Mouse (Mus musculus) T-cell, adult 2 months (primary cell): ENCODE results near the gene Plgrkt.
"Not testable (repeated sequence)": the region's sequence is repeated elsewhere in the genome, so short reads cannot be mapped to it uniquely, and the experiment has no call there.

Experiments
- DNase-seq: peaks from one replicate; pipeline ENCODE4 v3.0.0; 2022; ENCODE audit warnings: low spot score

Gene Plgrkt

DNA sequence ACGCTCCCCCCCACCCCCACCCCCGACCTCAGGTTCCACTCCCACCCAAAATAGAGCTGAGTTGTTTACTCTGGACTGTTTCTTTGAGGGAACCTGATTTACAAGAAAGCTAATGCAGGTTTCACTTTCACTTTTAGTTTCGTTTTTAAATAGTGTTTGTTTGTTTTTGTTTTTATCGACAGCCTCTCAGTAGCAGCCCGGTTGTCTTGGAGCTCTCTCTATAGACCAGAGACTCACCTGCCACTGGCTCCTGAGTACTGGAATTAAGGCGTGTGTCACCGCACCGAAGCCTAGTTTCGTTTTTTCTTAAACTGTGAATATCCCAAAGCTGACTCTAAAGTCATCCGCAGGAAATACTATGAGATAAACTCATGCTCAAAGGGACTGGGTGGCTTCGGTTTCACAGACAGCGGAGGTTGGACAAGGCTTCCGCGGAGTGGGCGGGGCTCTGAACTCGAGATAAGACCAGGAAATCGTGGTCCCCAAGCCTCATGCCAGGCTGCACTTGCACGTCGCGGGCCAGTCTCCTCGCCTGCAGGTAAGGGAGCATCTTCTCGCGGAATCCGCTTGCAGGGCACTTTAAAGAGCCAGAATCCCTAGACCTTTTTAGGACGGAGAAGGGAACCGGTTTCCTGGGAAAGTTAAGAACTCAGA, at the start of gene Plgrkt, which contains the start of gene Cd274:
Plgrkt (minus strand) TSS at position 422 of the 654 bp plus-strand sequence.
Cd274 (plus strand) TSS at position 487 of the 654 bp plus-strand sequence.
- DNase-seq, result peak; percentile 94

DNA sequence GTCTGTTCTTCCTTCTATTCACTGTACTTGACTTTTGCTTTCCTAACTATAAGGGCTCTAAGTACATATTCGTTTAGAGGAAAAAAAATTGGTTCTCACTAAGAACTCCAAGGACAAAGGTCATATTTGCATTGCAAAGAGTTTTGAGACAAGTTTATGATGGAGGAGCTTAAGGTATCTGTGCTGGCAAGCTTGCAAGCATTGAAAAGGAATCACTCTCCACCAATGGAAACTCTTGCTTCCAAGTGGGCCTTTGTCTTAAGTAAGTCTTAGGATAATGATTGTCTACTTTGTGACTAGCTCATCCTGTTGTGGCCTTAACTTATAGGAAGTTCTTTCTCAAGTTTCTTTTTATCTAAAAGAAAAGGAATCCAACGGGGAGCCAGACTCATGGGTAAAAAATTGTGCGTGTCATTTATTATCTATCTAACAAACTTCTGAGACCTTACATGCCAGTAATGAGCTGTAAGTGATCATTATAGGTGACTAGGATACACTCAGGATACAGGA, 49.3 kb upstream of the Plgrkt start:
- no peak for DNase-seq

DNA sequence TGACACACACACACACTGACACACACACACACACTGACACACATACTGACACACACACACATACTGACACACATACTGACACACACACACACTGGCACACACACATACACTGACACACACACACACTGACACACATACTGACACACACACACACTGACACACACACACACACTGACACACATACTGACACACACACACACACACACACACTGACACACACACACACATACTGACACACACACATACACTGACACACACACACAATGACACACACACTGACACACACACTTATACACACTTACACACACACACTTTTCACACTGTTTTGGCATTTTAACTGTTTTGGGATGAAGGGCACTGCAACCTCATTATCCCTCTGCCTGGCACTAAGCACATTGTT, 47.7 kb upstream of the Plgrkt start:
- not testable (repeated sequence) for DNase-seq

DNA sequence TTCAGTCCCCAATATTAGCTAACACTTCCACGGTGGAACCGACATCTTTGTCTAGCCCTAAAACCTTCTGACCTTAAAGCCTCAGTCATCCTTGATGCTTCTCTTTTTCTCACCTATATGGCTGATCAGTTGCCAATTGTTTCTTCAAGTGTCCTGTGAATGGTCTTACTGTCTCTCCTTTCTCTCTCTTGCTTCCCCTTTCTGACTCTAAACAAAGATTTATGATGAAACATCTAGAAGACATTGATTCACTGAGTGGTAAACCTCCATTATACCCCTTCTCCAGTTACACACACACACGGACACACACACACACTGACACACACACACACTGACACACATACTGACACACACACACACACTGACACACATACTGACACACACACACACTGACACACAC, 47.3 kb upstream of the Plgrkt start:
- no peak for DNase-seq

DNA sequence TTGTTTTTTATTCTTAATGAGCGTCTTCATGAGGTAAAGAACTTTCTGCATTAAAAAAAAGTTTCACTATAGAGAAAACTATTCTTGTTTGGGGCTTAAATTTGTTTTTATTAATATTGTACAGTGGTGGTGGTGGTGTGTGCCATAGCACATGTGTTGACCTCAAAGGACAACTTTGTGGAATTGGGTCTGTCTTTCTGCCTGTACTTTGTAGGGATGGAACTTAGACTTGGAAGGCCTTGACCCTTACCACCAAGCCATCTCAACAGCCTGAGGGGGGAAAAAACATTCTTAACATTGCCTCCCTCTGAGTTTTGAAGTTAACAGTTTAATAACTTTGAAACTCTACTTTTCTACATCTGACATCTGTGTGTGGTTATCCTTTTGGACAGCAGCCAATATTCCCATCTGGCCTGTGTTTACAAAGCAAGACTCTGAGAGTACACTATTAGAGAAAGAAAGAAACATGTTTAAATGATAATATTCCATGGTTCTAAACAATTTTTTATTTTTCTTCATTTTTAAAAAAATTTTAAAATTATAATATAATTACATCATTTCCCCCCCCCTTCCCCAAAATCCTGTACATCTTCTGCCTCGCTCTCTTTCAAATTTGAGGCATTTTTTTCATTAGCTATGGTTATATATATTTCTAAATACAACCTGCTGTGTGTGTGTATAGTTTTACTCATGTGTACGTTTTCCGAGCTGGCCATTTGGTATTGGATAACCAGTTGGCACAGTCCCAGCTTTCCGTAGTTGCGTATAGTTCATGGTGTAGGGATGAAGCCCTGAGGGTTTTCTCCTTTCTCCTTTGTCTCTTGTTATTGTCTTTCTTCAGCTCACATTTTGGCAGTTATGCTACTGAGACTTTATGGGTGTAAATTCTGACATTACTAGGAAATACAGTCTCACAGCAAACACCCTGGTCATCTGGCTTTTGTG, 45.6 kb upstream of the Plgrkt start:
- DNase-seq, result no peak

DNA sequence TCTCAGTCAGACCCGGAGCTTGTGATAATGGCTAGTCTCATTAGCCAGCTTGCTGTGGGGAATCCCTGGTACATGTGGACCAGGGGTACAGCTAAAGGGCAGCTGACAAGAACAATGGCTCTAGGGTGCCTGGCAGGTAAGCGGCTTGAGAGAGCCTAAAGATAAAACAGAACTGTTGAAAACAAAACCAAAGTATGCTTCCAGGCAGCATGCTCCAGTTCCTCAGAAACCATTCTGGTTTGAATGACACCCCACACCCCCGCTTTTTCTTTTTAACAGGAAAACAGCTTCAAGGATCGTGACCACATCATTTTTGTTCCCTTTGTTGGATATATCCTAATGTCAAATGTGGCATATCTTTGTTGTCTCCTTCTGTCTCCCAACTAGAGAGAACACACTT, 43.4 kb upstream of the Plgrkt start, which contains the start of gene Pdcd1lg2:
Pdcd1lg2 (plus strand) TSS at position 301 of the 400 bp plus-strand sequence.
- DNase-seq, result no peak

DNA sequence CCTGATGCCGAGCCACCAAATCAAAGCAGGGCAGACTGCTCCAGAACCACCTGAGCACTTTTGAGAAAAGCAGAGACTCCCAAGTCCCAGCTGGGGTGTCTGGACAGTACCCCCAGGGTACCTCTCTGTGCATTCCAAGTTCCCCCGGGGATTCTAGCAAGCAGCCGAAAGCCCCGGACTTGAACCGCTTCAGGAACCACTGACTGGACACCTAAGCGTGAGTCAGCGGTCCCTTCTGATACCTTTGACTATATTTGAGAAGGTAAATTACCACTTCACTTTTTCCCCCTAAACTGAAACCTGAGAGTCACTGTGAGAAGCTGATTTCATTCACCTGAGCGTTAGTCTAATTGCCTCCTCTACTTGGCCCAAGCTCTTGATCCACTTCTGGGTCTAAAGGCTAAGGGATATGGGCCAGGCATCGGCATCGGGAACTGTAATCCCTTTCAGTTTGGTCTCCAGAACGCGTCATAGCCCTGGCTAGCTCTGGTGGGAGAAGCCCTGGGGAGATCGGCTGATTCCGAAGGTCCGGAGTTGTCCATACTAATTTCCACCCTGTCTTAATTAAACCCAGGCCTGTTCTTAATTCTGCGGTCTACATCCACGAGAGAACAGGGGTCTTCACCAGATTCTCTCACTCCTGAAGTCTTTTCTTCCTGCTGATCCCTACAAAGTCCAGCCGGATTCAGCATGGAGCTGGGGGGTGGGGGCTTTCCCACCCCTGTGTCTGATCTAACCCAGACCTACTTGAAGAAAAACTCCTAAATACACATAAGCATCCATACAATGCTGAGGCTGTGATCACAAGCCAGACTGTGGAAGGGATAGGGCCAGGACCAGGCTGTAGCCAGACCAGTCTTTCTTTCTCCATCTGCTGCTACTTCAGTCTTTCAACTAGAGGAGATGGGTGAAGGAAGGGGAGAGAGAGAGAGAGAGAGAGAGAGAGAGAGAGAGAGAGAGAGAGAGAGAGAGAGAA, 39.1 kb upstream of the Plgrkt start:
- DNase-seq, result no peak

DNA sequence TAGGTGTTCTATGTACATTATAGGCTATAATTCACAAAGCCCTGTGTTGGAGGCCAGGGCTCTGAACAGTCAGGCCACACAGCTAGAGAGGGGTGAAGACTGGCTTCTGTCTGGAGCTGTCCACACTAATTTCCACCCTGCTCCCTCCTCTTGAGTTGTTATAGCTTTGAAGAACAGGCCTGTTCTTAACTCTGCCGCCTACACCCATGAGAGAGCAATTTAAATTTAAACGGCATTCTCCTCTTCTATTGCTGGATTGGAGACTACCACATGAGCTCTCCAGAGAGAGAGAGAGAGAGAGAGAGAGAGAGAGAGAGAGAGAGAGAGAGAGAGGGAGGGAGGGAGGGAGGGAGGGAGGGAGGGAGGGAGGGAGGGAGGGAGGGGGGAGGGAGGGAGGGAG, 38.2 kb upstream of the Plgrkt start:
- DNase-seq, result no peak

DNA sequence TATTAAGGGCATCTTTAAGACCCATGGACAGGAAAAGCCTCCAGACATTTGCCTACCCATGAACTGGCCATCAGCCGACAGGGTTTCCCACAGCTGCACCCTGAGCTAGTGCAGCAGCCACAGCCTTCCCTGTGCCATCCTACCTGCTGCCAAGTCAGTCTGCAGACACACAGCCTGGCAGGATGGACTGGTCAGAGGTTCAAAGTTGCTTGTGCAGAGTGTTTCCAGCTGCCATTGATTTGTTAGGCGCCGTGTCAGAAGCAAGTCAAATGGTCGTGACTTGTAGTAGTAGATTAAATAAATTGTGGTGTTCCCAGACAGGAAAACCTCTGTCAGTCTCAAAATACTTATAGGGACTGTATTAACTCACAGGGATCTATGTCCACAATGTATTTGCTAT, 36.1 kb upstream of the Plgrkt start:
- DNase-seq, result no peak

DNA sequence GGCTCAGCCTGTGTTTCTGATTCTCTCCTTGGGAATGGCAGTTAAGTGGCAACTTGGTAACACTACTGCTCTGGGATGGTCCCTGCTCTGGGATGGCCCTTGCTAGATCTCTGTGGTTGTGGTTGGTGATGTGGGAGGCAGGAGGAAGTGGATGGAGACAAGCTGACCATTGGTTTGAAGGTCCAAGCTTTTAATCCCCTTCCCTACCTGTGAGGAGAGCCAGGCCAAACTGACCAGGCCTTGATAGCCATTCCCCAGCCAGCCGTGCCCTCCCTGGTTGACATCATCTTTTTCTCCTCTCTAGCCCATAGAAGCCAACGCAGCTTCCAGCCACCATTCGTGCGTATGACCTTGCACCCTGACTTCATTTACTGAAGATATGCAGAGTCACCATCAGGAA, 35.4 kb upstream of the Plgrkt start:
- no peak for DNase-seq

DNA sequence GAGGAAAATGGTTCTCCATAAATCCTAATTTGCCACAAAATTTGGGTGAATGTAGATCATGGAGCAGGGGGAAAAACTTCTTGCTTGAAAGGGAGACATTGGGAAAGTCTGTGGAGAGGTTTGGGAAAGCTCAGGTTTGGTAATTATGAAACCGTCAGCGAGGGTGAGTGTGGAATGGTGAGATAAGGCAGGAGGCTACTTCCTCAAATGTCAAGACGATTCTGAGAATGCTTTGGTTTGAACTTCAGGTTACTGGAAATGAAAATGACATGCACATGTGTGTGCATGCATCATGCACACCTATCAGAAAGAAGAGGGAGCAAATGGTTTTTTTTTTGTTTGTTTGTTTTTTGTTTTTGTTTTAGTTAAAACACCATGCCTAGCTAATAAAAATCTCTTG, 33.3 kb upstream of the Plgrkt start:
- no peak for DNase-seq

DNA sequence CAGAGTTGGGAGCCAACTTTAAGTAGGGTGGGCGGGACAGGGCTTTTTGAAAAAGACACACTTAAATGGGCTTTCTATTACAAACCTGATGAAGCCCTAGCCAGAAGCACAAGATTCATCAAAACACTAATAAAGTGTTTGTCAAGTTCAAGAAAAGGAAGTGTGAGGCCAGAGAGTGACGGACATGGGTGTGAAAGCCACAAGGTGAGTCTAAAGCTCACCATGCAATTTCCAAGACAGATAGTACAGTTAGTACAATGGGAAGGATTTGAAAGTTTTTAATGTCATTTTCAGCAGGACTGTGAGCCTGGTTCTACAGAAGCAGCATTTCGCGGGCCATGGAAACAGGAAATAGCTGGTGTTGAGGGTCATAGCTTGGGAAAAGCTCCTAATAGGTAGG, 32.6 kb upstream of the Plgrkt start:
- no peak for DNase-seq

DNA sequence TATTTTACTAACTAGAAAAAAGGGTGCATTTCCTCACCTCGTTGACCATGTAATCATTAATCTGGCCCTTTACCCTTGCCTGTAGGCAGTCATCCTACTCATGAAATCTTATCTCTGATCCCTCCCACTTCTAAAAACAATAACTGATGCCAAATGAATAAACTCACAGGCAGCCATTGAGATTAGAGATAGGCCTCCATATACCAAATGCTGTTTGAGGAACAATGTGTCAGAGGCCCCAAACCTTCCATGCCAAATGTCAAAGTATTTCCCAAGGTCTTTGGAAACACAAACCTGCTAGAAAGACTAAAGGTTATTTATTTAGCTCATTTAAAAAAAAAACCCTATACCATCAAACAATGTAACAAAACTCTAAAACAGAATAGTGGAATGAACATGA, 29.2 kb upstream of the Plgrkt start:
- no peak for DNase-seq

DNA sequence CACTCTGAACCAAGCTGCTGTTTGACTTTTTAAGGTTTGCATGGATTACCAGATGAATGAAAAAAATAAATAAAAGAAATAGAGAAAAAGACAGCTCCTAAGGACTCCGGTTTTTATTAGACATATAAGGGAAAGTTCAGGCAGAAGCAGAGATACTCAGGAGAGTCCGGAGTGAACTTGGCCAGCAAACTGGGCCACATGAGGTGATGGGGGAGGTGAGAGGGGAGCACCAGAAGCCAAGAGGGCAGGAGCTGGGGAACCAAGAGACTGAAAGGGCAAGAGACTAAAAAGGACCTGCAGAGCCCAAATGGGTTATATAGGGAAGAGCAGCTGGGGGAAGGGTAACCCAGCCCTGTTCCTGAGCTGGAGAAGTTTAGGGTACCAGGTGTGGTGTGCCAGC, 27.5 kb upstream of the Plgrkt start:
- DNase-seq, result no peak

DNA sequence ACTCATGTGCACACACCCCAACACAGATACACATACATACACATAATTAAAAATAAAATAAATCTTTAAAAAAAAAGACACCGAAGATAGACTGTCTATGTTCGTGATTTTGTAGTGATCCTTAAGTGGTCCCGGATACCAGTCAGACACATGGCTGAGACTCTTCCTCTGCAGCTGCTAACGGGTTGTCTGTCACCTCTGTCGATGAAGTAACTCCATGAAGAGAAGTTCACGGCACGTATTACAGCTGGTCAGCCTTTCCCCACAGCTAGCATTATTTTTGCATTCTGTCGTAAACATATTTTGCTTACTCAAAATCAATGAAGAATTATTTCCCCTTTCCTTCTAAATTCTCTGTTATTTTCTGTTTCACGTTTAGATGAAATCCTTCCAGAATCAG, 26.1 kb upstream of the Plgrkt start:
- DNase-seq, result no peak

DNA sequence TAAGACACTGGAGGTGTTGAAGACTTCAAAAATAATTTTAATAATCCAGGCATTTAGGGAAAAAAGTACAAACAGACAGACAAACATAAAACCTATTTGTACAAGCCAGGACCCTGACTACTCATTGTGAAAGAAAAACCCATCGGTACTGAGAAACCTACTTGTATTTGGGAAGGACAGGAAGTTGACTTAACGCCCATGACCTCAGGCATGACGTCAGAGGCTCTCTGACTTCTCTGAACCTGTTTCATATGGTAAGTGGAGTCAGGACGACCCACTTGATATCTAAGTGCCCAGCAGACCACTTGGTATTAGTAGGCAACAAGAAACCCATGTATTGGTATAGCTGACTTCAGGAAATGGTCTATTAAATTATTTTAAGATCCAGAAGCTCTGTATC, 24.1 kb upstream of the Plgrkt start:
- no peak for DNase-seq

DNA sequence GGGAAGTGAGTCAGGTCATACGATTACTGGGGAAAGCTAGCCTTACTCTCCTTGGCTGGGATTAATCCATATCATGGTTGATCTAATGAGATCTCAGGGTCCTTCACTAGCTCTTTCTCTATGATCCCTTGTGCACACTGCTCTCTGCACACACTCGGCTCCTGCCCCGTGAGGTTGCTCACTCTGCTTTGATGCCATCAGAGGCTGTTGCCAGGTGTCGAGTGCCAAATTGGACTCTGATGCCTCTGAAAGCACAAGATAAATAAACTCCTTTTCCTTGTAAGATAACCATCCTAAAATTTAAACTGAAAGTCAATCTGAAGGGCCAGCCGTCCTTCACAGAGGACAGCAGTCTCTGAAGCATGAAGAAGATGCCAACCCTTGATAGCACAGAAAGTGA, 23.3 kb upstream of the Plgrkt start:
- no peak for DNase-seq

DNA sequence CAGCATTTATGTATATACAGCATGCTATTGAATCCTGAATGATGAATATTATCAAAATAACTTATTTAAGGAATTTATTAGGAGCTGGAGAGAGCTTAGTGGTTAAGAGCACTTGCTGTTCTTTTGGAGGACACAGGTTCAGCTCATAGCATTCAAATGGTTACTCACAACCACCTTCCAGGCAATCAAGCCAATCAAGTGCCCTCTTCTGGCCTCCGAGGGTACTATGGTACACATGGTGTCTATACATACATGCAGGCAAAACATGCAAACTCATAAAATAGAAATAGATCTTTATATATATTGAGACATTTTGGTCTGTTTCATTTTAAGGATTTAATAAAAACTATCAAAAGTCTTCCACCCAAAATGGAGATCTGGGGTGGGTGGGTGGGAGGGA, 21.6 kb upstream of the Plgrkt start:
- no peak for DNase-seq

DNA sequence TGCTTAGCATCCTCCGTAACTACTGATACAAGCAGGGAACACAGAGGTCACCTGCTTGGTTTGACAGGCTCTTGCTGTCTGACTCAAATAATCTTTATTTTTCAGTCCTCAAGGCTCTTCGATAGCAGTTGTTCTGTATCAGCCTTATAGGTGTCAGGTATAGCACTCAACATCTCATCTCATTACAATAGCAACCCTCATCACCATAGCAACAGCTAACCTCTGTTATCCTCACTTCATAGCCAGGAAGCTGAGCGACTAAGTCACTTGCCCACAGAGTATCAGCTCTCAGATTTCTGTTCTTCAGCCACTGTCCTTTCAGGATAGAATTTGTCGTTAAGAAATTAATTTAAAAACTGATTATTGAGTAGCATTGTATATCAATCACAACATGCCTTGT, 18.6 kb upstream of the Plgrkt start:
- DNase-seq, result no peak

DNA sequence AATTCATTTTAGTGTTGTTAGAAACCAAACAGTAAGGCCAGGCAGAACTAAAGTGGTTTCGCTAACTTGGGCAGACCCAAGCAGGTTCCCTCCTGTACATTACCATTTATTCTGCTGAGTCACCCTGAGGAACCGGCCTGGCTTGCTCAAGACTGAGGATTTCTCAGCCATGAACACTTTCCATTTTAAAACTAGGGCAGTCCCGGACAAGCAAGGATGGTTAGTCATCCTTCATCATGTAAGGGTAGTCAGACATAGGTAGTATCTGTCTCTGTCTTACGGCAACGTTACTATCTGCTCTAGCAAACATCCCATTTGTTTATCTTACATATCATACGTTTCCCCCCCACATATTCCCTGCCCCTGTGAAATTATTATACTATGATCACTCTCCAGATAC, 17.8 kb upstream of the Plgrkt start:
- DNase-seq, result no peak

DNA sequence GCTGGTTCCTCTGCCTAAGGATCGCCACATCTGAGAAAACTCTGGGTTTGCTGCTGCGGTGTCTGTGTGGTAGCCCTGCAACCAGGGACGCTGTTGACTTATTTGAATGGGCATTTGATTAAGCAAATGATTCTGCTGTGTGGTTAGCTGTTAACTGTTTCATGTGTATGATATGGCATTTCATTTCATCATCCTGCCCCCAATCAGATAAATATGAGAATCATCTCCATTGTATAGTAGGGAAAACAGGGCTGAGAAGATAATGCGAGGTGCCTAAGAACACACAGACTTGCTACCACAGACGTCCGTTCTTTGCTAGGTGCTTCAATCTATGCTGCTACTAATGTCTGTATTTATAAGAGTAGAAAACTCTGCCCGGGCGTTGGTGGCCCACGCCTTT, 17.2 kb upstream of the Plgrkt start:
- no peak for DNase-seq

DNA sequence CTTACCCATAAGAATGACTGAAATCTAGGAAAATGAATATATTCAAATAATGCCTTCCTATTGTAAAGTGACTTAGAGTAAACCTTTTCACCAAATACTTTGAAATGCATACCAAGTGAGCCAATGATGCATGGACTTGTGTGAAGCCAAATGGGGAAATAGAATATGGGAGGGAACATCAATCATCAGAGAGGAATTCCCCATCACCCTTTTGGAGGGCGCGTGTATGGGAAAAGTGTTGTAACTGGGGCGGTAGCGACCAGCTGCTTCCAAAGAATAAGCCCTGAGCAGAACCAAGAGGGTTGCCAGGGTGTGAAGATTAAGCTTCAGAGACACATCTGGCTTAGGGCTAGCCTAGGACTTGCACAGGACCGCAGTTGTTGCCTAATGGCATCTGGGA, 16.2 kb upstream of the Plgrkt start:
- no peak for DNase-seq
